Mouse (Mus musculus) thymus, postnatal 14 days (tissue): ENCODE data around the gene Gm21992.
A peak's percentile ranks its signal among the peaks of the same experiment; 100 is the strongest.

Source experiments
- DNase-seq: peaks from one replicate; pipeline ENCODE4 v3.0.0; 2021

Gm21992 gene

DNA sequence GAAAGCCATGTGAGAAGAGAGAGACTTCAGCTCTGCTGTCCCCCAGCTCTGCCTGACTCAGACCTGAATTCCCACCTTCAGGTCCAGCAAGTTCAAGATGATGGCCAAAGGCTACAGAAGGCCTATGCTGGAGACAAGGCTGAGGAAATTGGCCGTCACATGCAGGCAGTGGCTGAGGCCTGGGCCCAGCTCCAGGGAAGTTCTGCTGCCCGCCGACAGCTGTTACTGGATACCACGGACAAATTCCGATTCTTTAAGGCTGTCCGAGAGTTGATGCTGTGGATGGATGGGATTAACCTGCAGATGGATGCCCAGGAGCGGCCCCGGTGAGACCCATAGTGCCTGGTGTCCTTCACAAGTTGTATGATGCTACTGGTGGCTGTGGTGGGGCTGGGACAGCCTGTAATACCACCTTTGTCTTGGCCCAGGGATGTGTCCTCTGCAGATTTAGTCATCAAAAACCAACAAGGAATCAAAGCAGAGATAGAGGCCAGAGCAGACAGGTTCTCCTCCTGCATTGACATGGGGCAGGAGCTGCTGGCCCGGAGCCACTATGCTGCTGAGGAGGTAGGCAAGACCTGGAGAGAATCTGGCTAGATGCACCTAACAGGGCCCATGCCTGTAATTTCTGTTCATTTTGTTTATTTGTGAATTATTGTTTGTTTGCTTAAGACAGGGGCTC, 63.6 kb downstream of the Gm21992 start:
- no peak for DNase-seq

DNA sequence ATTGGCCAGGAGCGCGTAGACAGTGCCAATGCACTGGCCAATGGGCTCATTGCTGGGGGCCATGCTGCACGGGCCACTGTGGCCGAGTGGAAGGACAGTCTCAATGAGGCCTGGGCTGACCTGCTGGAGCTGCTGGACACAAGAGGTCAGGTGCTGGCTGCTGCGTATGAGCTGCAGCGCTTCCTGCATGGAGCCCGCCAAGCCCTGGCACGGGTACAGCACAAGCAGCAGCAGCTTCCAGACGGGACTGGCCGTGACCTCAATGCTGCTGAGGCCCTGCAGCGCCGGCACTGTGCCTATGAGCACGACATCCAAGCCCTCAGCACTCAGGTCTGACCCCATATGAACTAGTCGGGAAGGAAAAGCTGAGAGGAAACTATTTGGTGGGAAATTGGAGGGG, 64.8 kb downstream of the Gm21992 start:
- DNase-seq: no peak

DNA sequence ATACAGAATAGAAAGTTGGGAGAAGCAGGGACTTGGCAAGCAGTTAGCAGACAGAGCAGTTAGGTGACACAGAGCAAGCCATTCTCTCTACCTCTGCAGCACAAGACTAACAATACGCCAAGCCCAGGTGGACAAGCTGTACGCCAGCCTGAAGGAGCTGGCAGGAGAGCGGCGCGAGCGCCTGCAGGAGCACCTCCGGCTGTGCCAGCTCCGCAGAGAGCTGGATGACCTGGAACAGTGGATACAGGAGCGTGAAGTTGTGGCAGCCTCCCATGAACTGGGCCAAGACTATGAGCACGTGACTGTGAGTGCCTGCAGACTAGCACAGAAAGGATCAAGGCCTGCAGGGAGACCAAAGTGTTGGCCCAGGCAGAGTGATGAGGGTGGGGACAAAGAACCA, 65.7 kb downstream of the Gm21992 start:
- DNase-seq: no peak

DNA sequence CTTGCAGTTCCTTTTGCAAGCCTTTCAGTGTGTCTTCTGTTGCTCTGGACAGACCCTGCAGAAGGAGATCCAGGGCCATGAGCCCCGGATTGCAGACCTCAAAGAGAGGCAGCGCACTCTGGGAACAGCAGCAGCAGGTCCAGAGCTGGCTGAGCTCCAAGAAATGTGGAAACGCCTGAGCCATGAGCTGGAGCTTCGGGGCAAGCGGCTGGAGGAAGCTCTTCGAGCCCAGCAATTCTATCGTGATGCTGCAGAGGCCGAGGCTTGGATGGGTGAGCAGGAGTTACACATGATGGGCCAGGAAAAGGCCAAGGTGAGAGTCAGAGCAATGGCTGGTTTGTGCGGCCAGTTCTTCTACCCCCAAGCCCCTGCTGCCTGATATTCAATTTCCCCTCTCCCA, 66.4 kb downstream of the Gm21992 start:
- DNase-seq: no peak

DNA sequence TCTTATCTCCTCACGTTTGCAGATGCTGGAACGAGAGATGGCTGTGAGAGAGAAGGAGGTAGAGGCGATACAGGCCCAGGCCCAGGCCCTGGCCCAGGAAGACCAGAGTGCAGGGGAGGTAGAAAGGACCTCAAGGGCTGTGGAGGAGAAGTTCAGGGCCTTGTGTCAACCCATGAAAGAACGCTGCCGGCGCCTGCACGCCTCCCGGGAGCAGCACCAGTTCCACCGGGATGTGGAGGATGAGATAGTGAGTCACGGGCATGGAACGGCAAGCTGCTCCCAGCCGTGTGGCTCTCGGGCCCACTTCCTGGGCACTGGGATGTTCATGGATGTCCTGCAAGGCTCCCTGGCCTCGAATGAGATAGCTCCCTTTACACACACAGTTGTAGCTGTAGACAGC, 67.4 kb downstream of the Gm21992 start:
- DNase-seq: no peak

DNA sequence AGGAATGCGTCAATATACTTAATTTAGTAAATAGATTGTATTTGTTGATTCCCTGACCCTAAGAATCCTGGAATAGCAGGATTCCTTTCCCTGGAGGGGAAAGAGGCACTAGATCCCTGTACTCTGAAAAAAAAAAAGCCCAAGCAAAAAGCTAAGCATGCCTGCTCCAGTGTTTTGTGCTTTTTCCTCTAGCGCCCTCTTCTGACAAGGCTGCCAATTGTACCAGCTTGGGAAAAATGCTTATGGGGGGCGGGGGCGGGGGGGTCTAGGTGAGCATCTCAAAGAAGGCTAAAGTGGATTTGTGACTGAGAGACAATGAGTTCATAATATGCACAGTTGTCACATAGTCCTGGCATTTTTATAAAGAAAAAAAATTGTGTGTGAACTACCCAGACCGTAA, 67.9 kb downstream of the Gm21992 start:
- DNase-seq: peak; percentile 22

DNA sequence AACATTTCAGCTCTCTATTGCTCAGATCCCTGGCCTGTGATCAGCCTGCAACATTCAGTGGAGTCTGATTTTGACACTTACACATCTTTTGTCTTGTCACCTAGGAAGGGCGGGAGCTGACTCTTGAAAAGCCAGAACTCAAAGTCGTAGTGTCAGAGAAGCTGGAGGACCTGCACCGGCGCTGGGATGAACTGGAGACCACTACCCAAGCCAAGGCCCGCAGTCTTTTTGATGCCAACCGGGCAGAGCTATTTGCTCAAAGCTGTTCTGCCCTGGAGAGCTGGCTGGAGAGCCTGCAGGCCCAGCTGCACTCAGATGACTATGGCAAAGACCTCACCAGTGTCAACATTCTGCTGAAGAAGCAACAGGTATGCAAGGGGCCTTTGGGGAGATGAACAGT, 69.2 kb downstream of the Gm21992 start:
- no peak for DNase-seq

DNA sequence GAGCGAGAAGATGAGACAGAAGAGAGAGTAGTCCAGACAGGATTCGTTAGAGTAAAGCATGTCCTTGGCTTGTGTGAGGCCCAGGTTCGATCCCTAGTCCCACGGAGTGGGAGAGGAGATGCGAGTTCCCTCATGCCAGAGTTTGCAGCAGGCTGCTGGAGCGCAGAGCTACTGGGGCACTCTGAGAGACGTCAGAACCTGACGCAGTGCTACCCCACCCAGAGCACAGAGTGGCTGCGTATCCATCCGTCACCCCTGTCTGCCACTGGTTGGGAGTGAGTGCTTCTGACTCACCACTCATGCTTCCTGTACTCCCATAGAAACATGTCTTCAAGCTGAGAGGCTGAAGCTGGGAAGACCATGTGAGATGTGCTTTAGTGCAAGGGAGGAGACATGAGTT, 69.9 kb downstream of the Gm21992 start:
- no peak for DNase-seq

DNA sequence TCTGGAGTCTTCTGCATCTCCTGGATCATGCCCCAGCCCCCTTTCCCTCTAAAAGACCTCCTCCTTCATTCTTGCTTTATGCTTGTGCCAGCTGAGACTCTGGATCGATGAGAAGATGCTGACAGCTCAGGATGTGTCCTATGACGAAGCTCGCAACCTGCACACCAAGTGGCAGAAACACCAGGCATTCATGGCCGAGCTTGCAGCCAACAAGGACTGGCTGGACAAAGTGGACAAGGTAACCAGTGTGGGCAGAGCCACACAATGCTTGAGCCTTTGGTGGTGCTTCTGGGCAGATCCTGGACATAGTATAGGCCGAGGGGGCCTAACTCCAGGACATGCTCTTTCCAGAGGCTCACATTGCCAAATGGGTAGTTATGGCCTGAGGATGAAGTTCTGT, 71.7 kb downstream of the Gm21992 start:
- DNase-seq: no peak

DNA sequence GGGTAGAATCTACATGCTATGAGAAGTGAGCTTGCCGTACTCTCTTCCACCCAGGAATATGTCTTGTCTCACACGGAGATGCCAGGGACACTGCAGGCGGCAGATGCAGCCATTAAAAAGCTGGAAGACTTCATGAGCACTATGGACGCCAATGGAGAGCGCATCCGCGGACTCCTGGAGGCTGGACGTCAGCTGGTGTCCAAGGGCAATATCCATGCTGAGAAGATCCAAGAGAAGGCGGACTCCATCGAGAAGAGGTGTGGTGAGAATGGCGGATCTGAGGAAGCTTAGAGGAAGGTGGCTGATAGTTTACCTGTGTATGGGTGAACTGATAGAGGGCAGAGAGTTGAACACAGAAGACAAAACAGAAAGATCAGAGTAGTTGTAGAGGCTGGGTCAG, 72.4 kb downstream of the Gm21992 start:
- DNase-seq: no peak

DNA sequence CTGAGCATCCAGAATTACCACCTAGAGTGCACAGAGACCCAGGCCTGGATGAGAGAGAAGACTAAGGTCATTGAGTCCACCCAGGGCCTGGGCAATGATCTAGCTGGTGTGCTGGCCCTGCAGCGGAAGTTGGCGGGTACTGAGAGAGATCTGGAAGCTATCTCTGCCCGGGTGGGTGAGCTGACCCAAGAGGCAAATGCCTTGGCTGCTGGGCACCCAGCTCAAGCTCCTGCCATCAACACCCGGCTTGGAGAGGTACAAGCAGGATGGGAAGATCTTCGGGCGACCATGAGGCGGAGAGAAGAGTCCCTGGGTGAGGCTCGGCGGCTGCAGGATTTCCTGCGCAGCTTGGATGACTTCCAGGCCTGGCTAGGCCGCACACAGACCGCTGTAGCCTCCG, 73.5 kb downstream of the Gm21992 start:
- DNase-seq: no peak

DNA sequence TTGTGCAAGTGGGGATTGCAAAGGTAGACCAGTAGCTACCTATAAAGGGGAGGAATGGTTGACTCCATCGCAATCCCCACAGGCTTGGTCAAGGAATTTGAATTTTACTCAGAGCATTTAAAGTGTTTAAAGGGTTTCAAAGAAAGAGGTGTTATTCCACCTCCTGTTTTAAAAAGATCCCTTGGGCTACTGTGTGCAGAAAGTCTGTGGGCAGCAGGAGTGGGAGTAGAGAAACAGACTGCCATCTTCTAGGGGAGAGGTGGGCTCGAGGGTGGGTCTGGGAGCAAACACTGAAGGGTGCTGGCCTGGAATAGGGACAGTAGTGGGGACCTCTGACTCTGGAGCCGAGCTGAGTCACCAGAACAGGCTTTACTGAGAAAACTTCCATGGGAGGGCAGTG, 78.4 kb downstream of the Gm21992 start:
- no peak for DNase-seq

DNA sequence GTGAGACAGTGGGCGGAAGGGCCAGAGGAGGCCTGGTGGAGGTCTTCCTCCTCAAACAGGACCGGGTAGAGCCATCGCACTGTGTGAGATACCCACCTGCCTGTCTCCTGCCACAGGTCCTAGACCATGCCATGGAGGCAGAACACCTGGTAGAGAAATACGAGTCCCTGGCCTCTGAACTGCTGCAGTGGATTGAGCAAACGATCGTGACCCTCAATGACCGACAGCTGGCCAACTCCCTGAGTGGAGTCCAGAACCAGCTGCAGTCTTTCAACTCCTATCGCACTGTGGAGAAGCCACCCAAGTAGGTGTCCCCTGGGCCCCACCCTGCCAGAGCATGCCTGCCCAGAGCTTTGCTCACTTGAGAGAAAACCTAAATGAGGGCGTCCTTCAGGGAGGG, 82.2 kb downstream of the Gm21992 start:
- no peak for DNase-seq

DNA sequence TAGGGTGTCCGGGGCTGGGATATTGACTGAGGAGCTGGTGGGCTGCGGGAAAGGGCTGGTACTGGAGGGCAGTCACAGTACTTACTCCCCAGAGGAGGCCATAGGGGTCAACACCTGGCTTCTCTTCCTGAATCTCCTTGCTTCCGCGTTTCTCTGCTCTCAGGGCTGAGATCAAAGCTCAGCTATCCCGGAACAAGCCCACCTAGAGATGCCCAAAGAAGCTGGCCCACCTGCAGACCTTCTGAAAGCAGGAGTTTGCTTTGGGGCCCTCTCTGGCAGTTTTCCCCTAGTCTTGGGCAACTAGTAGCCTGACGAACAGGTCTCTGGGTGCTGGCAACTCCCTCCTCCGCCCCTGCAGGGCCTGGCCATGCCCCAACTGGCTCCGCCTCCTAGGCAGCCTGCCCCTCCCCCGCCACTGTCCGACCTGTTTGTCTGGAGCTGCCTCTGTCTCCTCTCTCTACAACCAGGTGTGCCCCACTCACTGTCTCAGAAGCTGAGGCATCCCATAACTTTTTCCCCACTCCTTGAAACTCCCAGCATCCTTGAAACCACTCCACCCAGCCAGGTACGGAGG, 90.7 kb downstream of the Gm21992 start:
- DNase-seq: no peak

DNA sequence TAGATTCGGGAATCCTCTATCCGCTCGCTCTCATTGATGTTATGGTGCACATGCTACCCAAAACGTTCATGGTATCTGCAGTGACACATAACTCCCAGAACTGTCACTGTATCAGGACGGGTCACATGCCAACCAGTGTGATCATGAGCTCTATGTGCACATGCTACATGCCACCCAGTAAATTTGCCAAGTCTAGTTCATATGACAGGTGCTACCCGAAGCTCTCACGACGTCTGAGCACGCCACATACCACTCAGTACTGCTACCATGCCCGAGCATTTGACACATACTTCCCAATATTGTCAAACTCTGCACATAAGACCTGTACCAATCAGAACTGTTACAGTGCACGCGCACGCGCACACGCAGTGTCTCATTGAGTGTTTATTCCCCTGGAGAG, 91.3 kb downstream of the Gm21992 start:
- no peak for DNase-seq

DNA sequence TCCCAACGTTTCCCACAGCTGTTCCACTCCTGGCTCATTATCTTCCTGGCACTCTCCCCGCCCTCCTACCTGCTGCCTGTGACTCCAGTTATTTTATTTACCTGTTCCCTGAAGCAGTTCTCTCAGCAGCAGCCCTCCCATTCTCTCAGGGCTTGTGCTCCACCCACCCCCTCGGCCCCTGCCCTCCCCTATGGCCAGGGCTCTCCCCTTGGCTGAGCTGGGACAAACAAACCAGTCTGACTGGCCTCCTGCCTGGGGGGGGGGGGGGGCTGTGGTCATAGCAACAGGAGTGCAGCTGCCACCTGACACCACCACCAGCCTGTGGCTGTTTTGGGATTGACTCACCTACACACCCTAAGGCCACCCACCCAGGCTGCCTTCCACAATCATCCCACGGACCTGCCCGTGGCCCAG, 92.1 kb downstream of the Gm21992 start:
- no peak for DNase-seq

DNA sequence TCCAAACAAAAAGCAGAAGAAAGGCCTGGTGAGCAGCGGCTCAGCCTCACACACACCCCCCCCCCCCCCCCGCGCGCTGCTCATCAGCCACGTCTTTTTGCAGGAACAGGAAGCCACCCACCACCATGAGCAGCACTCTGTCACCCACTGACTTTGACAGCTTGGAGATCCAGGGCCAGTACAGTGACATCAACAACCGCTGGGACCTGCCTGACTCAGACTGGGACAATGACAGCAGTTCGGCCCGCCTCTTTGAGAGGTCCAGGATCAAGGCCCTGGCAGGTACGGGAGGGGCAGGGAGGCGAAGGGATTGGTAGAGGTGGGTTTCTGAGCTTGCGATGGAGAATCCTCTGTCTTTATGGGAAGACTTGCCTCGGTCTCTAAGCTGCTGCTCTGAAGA, 92.7 kb downstream of the Gm21992 start:
- DNase-seq: peak; percentile 10

DNA sequence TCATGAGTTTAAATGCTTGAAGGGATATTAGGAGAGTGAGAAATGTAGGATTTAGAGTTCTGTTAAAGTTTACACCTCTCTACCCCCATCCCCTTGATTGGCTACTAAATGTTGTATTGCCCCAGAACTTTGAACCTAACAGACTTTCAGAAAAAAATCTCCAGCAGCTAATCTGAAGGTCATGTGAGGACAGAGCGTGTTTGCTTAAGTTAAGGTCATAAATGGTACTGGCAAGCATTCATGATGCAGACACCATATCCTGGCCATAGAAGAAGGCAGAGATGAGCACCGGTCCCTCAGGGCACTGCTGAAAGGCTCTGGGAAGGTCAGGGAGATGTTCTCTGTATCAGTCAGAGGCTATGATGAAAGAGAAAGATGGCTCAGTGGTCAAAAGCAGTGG, 94.1 kb downstream of the Gm21992 start:
- no peak for DNase-seq

DNA sequence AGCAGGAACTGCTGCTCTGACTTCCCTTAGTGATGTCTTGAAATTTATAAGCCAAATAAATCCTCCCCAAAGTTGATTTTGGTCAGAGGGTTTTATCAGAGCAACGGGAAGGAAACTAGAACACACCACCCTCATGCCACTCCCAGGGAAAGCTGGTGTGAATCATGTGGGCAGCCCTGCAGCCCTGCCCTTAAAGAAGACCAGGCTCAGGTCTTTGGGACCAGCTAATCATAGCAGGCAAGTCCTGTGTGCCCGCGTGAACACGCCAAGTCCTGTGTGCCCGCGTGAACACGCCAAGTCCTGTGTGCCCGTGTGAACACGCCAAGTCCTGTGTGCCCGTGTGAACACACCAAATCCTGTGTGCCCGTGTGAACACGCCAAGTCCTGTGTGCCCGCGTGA, 94.7 kb downstream of the Gm21992 start:
- no peak for DNase-seq

DNA sequence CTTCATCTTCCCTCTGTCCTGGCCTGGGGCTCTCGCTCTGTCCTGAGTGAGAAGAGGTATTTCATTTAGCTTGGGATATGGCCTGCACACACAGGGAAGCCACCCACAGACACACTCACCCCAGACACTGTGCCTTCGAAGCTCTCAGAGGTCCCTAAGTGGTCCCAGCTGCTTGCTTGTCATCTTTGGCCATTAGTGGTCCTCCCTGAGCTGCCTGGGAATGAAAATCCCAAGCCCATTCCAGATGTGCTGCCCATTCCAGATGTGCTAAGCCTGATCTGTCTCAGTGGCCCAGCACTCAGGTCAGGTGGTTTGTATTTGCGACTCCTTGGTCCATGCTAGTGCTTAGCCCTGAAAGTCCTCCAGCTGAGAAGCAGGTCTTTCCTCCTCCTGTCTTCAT, 97.5 kb downstream of the Gm21992 start:
- no peak for DNase-seq

DNA sequence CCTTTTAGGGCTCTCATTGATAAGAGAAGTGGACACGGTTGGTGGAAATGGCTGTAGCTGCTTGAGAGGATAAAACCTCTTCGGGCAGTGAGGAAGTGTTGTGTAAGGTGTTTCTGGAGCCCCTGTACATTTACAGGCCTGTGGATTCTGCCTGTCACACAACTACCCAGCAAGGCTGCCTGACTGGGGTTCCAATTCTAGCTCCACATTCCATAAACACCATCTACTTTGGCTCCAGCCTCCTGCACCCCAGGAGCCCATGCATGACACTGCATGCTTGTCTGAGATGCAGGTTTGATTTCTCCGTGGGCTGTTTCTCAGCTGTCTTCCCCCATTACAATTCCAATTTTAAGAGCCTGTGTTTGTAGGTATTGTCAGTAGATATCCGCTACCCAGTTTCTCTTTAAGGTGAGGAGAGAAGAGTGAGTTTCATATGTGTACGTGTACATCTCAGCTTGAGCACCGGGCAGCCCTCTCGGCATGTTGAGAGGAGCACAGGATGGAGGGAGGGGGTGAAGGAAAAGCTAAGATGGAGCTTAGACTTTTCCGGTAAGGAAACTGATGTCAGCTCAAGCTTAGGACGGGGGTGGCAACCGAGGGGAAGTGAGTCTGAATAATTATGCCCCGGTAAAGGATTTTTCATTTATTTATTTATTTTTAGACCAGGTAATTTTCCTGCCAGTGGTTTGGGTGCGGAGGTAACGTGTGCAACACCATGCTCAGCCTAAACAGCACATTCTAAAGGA, 98.5 kb downstream of the Gm21992 start:
- no peak for DNase-seq

DNA sequence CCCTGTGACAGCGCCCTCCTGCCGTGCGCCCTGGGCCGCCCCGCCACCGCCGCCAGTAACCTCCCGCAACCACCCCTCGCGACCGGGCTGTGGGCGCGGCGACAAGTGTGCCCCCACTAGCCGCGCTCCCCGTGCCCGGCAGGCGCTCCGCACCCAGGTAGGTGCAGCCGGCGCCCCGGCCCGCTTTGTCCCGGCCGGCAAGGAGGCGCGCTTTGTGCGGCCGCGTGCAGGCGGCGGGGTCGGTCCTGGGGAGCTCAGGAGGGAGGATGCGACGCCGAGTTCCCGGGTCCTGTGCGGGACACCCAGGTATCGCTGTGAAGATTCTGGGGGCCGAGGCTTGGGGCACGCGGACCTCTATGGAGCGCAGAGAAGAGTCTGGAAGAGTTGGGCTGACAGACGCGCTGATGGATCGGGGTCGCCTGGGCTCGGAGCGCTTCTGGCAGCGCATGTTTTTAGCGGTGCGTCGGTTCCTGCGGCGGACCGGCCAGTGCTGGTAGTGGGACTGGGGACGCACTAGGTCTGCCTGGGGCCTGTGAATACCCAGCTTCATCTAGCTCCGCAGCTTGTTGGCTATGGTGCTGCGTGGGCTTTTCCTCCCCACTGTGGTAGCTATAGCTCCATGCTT, 99.1 kb downstream of the Gm21992 start:
- no peak for DNase-seq

DNA sequence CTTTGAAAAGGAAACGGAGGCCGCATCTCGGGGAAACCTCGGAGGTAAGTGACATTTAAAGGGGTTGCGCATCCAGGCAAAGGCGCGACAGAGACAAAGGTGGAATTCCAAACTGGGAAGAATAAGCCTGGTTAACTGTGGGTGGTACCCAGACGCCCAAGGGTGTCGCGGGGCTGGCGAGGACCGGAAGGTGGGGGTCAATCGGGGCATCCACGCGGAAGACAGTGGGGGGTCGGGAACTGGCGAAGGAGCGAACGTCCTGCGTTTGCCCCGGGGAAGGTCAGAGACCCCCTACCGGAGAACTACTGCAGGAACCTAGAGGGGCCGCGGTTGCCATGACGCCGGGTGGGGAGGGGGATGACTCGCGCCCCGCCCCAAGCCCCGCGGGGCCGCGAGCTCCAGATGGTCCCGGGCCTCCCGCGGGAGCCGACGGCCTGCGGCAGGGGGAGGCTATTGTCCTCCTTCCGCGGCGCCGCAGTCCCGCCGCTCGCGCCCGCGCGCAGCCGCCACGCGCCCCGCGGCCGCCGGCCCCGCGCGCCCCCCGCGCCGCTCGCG, 99.7 kb downstream of the Gm21992 start:
- no peak for DNase-seq

DNA sequence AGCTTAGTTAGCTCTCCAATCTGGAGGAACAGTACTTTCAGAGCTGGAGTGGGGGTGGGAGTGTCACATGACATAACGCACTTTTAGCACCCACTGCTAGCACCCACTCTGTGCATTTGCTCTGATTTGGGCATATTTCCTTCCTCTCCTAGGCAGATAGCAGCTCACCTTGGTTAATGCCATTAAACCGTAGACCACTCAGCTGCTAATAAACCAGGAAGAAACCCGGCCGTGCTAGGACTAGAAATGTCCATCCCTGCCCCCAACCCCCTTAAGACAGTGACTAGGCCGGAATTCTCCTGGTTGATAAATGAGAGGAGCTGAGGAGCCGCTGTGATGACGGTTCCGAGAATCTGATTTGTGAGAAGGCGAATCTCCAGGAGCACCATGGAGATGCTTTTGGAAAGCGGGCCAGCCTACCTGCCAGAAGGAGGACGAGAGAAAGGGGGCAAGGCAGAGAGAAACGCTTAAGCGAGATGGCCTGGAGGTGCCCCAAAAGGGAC, 100.3 kb downstream of the Gm21992 start, which contains the start of gene Sptbn2:
TSS of gene Sptbn2 (plus strand) at position 70 of the 503 bp plus-strand sequence.
- no peak for DNase-seq
